Mouse (Mus musculus) erythroblast, adult 5-6 weeks (primary cell): ENCODE data around the gene Phyh. TPM values are rescaled to one million over a fixed set of nuclear protein-coding genes. Genes with fewer than 3 reads are reported as not detected.

Experiments
- ATAC-seq: replicated peaks from 2 replicates; pipeline ENCODE4 v1.8.0; 2016; ENCODE audit warnings: moderate number of reproducible peaks, mild to moderate bottlenecking, moderate TSS enrichment, inconsistent platforms; ENCODE audit not compliant: poor library complexity, low FRiP score, severe bottlenecking
- total RNA-seq, 2 experiments: library from RNA; stranded (forward) in 1 of 2; stranded (reverse) in 1 of 2; fragments of 150-400 nt in 1 of 2; fragments of 200-764, 138-1000 nt in 1 of 2; gene quantifications; 2 replicates each; pipeline versions ENCODE4 v1.2.3 to v1.2.4; 2015 to 2017; ENCODE audit warnings: low replicate concordance in 2 of 2

Gene Phyh
- total RNA-seq (2015; ENCODE audit: low replicate concordance) (28.0 and 31.1 TPM in 2 replicates), total RNA-seq (2017; ENCODE audit: low replicate concordance) (7.5 and 14.3 TPM in 2 replicates)

DNA sequence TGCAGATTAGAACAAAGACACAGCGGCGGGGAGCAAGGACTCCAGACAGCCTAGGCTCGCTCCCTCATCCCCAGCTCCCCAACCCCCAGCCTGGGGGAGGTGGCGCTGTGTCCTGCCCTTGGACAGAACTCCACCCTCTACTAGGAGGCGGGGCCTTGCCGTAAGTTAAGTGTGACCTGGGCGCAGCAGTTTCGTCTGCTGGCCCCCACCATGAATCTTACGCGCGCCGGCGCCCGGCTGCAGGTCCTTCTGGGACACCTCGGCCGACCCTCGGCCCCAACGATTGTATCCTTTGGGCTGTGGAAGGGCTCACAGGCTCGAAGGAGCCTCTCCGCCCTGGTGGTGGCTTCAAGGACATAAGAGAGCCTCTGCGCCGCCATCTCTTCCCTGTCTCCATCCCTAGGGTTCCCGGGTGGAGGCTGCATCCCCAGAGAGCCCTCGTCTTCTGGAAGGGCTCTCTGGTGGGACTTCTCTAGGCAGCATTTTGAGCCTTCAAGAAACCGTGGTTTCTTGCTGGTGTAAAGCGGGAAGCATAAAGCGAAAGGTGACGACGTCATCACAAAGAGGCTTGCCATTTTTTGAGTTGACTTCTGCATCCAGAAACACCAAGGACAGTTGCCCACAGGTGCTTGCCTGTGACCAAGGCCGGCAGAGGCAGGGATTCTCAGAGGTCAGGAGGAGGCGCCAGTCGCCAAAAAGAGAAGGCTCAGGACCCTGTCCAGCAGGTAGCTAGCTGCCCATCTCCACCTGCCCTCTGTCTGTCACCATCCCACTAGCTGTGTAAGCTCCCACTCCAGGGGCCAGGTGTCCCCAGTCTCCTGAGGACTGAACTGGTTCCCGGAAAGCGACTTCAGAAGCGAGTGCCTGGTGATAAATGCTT, at the start of gene Phyh:
Phyh (plus strand) TSS at position 160 of the 880 bp plus-strand sequence.
- ATAC-seq: peak; percentile 92

DNA sequence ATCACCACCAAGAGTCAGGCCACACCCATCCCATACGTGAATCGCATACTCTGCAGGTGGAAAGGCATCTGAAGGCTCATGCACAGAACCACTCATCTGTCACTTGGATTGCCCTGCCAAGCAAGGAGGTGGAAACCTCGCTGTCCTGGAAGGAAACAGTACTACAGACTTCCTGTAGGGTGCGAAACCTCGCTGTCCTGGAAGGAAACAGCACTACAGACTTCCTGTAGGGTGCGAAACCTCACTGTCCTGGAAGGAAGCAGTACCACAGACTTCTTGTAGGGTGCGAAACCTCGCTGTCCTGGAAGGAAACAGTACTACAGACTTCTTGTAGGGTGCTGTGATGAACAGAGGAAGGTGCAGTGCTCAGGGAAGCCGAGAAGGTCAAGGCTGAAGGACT, 46.1 kb upstream of the Phyh start:
- 0 out of 2 replicates have a peak, but pooled peaks have one; percentile 34 for ATAC-seq

DNA sequence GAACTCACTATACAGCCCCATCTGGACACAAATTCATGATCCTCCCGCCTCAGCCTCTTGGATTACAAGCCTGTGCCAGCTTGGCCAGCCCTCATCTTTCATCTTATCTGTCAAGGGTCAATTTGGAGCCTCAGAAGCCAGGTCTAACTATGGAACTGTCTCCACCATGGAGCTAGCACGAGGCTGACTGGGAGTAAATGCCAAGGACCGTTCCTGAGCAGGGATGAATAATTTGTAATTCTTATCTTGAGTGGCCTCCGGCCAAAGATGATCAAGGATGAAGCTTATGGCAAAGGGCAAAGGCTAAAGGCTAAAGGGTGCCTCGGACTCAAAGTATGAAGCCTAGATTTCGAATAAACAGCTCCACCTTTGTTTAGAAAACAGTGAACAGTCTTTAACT, 45.5 kb upstream of the Phyh start:
- no peak for ATAC-seq

DNA sequence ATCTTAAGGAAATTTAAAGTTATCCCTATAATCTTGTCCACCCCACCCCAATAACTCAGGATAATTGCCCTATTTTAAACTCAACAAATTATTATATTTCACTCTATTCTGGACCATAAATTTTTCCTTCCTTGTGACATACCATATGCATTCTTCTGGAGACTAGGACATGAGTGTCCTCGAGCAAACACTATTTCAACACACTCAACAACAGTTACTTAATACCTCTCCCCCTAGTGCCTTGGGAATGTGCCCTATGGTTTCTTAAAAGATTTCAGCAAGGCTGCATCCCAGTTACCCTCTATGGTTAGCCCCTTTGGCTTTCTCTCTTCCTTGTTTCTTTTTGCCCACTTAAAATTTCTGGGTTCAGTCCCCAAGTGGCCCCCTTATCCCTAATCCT, 43.7 kb upstream of the Phyh start:
- ATAC-seq: no peak

DNA sequence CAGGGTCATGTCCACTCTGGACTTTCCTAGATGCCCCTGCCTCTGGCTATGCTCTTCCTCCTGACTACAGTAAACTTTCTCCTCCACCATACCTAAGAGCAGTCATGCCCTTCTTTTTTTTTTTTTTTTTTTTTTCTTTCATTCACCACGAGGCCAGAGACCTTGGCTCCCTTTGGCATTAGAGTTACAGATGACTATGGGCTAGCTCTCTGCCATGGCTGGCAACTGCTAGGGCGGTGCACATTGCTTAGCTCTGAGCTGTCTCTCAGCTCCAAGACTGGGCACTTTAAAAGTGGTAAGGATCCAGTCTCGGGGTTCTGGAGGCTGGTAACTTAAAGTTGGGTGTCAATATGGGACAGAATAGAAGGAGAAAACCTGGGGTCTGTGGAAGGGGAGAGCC, 42.7 kb upstream of the Phyh start:
- no peak for ATAC-seq

DNA sequence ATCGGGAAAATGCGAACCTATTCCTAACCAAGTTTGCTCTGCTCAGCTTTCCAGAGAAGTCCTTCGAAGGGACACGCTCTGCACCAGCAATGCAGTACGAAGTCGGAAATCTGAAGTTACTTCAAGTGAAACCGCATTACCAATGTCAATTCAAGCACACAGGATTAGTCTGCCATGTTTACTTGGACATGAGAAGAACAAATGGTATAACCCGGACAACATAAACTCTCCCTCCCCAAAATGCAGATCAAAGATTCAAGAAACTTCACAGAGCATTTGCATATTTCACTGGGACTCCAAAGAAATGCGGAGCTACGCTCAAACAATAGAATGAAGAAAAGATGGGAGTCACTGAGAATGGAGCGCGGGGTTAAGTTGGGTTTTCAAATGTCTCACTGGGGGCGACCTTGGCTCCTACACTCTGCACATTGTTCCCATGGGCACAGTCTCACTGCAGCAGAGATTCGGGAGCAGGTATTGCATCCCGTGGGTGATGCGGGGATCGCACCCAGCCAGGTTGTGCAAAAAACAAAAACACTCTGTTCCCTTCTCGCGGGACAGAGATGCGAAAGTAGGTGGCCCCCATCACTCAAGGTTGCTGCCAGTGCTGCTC, 38.0 kb upstream of the Phyh start:
- no peak for ATAC-seq

DNA sequence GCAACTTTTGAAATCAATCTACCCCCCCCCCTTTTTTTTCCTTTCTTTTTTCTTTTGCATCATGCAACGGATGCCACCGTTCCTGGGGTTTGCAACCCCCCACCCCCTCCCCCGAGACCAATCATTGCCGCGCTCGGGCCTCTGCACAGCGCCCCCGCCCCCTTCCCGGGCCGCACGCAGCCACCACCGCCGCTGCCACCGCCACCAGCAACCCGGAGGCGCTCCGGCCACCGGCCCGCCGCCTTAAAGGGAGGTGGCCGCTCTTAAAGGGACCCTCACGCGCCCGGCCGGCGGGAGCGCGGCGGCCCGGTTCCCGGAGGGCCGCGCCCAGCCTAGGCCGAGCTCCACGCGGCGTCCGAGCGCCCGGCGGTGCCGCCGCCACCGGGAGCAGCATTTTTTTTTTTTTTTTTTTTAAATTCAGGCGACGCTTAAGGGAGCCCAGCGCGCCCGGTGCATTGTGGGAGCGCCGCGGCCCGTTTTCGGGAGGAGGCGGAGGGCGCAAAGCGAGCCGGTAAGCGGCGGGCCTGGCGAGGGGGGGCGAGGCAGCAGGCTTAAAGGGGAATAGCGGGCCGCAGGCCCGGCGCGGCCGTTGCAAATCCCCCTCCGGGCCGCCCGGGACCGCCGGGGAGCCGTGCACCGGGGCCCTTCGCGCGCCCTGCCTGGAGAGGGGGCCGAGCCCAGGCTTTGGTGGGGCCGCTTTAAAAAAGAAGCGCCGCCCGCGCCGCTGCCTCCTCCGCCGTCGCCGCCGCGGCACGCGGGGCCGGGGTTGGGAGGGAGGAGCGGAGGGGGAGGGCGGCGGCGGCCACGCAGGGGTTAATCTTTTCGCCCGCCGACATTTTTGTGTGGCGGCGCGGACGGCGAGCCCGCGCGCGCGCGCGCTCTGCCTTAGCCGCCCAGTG, 37.2 kb upstream of the Phyh start, which contains the start of gene Sephs1:
Sephs1 (plus strand) TSS at position 215 of the 899 bp plus-strand sequence.
- ATAC-seq: peak; percentile 81

DNA sequence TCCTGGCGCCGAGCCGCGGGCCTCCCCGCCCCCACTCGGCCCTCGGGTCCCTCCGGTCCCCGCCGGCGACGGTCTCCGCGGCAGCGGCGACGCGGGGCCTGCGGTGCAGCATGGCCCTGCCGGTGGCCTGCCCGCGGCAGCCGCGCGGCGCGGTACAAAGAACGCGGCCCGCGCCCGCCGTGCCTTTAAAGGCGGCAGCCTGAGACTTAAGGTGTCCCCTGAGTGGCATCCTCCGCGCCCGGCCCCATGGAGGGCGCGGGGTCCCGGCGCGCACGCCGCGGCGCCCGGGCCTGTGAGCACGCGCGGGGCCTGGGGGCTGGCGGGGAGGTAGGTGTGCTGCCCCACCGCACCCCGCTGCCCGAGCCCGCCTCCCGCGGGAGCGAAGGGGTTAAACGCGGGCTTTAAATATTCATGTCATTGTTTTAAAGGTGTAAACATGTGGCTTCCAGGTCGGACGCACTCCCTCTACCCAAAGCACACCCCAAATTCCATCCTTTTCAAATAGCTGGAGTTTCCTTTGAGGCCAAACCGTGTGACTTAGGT, 36.5 kb upstream of the Phyh start:
- peak; percentile 36; the same call in 1 of the 2 replicates for ATAC-seq

DNA sequence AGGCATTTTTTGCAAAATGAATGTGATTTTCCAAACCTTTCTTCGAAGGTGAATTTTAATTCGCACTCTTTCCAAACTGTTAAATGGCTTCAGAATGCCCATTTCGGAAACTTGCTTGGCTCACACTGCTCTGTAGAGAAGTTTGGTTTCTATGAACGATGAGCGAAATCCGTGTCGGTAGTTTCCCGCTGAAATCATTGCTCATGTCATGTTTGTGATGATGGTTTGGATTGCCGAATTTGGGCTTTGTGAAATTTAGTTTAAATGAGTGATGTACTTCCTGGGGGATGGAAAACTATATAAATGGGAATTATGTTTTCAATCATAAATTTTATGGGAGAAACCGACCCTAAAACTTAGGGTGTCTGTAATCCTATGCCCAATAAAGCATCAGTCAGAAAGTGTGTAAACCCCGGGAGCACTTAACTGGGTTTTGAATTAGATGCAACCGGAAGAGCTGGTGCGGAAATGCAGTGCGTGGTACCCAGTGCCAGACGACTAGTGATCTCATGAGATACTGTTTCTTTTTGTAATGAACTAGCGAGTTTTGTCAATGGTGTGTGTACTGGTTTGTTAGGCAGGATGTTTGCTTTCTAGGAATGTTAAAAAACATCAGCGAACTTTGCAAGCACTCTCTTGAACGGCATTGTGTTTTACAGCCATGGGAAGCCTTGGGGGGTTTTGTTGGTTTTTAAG, 35.7 kb upstream of the Phyh start:
- ATAC-seq: no peak

DNA sequence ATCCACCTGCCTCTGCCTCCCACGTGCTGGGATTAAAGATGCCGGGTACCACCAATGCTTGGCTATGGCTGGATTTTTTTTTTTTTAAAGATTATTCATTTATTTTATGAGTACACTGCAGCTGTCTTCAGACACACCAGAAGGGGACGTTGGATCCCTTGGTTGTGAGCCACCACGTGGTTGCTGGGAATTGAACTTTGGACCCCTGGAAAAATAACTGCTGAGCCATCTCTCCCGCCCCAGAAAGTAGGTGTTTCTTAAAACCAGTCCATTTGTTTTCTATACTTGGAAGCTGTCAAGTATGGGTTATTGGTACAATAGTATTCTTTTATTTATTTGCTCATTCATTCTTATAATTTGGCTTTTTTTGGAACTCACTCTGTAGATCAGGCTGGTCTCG, 31.9 kb upstream of the Phyh start:
- ATAC-seq: no peak

DNA sequence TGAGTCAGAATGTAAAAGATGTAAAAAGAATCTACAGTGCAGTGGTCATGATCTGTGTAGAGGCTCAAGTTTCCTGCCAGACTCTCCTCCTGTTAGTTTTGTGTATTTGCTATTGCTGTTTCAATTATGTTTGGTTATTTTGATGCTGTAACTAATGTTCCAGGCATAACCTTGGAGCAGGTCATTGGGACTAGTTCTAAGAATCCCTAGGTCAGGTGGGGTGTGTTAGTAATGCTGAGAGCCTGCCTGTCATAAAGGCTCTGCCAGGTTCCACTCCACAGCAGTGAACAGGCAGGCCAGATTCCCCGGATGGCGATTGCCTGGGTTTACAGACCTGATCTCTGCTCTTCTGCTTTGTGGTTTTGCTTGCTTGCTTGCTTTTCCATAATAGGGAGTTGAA, 23.2 kb upstream of the Phyh start:
- no peak for ATAC-seq

DNA sequence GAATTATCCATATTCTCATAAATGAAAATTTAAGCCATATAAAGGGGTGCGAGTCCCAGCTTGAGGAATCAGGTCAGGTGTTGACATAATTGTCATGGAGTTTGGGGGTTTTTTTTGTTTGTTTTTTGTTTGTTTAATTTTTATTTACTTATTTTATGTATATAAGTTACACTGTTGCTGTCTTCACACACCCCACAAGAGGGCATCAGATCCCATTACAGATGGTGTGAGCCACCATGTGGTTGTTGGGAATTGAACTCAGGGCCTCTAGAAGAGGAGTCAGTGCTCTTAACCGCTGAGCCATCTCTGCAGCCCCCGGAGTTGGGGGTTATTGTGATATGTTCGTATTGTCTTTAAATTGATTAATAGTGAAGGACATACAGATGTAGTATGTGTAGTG, 21.8 kb upstream of the Phyh start:
- no peak for ATAC-seq

DNA sequence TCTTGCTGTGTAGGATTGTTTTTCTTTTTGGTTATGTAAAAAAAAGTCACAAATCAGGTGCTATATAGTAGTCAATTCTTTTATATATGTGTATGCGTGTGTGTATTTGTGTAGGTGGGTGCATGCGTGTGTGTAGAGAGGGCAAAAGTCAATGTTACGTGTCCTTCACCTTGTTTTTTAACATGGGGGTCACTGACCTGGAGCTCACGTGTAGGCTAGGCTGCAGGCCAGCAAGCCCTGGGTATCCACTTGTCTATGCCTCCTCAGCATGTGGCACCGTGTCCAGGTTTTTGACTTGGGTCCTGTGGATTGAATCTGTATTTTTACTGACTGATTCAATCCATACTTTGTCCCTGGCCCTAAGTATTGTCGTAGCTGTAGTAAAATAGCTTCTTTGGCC, 18.2 kb upstream of the Phyh start:
- ATAC-seq: no peak

DNA sequence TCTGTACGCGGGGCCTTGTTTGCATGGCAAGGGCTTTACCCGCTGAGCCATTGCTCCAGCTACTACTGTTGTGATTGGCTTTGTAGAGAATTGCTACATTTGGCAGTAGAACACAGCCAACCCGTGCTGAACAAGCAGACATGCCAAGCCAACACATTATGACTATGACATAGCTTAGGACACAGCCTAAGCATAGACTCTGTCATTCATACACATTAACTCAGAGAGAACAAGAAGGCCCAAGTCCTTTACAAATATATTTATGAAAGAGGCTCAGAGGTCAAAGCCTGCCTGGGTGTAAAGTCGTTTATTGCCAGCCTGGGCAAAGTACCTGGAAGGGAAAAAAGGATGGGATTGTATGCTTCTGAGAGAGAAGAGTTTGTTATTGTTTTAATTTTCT, 16.5 kb upstream of the Phyh start:
- no peak for ATAC-seq

DNA sequence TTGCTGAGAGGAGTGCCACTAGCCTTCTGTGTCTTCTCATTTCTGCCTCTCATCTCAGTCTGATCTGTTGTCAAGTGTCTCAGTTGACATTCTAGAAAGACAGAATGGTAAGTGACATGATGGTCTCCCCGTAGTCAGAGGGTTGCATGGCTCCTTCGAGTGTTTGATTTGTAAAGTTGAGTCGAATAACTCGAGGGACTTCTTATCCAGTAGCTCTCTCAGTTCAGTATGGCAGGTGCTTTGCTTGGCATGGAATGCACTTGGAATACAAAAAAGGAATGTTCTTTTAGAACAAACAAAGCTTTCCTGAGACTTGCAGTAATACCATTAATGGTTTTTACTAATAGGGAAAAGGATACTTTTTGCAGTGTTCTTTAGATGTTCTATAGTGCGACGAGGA, 11.7 kb upstream of the Phyh start:
- no peak for ATAC-seq

DNA sequence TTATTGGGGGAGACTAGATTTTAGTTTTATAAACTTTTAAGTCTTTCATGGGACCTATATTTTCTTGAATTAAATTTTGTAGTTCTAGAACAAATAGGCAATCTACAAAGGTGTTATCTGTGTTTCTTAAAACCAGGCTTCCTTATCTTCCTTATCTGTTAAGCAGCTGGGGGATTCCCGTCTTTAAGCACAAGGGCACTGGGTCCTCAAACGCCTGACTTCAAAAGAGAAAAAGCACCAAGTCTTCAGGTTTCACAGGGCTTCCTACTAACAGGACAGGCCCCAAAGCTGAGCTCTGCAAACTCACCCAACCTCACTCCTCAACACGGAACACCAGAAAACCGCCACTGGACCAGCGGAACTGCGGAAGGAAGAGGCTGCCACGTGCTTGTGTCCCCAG, 10.9 kb upstream of the Phyh start:
- no peak for ATAC-seq

DNA sequence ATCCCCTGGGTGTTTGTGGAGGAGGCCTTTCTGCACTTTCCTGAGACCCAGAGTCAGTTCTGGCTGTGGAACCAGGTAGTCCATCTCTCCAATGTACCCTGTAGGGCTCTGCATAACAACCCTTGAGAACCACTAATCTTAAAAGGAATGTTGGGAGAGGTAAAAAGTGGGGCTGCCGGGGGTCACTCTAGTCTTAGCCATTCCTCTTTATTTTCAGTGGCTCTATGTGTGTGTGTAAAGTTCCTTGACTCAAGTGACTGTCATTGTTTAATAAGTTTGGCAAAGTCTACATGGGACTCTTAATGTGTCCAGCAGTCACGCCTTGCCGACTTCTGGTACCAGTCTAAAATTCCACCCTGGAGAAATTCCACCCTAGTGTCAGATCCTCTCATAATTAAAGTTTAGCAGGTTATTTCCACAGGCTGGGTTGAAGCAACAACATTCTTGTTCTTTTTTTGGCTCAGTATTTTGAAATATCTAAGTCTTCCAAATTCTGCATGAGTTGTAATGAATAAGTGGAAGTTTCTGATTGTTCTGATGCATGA, 10.0 kb upstream of the Phyh start:
- ATAC-seq: no peak

DNA sequence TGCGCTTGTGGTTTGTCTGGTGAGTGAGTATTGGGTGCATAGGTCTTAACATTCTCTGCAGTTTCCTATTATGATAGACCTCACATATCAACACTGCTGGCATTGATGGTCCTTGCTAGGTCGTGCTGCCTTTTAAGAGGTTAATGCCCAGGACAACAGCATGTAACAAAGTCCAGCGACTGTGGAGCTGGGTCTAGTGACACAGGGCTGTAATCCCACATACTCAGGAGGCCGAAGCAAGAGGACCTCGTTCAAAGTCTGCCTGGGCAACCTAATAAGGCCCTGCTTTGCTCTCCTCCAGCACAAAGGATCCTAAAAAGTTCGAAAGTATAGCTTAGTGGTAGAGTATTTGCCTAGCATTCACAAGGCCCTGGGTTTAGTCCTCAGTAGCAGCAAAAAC, 8.9 kb upstream of the Phyh start:
- no peak for ATAC-seq

DNA sequence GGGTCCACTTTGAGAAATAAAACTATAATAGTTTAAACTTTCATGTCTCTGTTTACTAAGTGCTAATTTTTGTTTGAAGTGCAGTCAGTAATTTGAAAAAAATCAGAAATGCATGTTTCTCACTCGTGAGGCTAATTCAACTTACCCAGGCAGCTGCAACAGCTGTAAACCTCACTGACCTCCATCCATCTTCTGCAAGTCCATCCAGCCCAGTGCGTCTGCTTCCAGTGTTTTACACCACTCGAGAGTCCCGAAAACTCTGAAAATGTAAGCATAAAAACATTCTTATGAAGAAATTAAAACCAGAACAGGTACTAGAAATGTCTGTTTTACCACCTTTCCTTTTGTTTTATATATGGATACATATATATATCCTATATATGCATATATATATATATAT, 8.3 kb upstream of the Phyh start:
- ATAC-seq: no peak
